Mouse (Mus musculus): ENCODE measurements around the gene Men1. TPM values are rescaled to one million over a fixed set of nuclear protein-coding genes. Genes with fewer than 3 reads are reported as not detected.
"Not testable (repeated sequence)": the region's sequence is repeated elsewhere in the genome, so short reads cannot be mapped to it uniquely, and the experiment has no call there.

The Men1 gene
- polyA plus RNA-seq, 1 experiment from 2014 or later, result 103 TPM

GRCm38 (mm10) chr19:6306137-6306551 is 28.6 kb upstream of the Men1 start, which contains the start of gene Cdc42bpg:
TSS of gene Cdc42bpg (plus strand) at chr19:6306456.
- H3K36me3 ChIP-seq, result peaks cover 19% of the 10 kb centered on the region; the same call in 1 of the 2 replicates
- H3K9ac ChIP-seq (replicated peaks), result peak within 1 kb of the TSS; percentile 61
- 2% methylated on average over 37 of the region's 38 CpGs for WGBS
- H3K9me3 ChIP-seq, result no peaks in the 10 kb centered on the region
- no peaks in the 10 kb centered on the region for H3K27me3 ChIP-seq
- peaks cover 19% of the 10 kb centered on the region for H3K4me1 ChIP-seq (replicated peaks)
- peak within 1 kb of the TSS; percentile 76 for H3K4me3 ChIP-seq (replicated peaks)
- ATAC-seq (ENCODE audit: insufficient number of reproducible peaks, insufficient read depth, low FRiP score, low TSS enrichment, low read depth), result peak; percentile 73
- H3K4me2 ChIP-seq, result peak within 1 kb of the TSS; percentile 79
- peak within 1 kb of the TSS; percentile 75; the same call in 1 of the 2 replicates for H3K27ac ChIP-seq

GRCm38 (mm10) chr19:6306586-6306985 is 28.2 kb upstream of the Men1 start:
- peak; percentile 49 for ATAC-seq (ENCODE audit: insufficient number of reproducible peaks, insufficient read depth, low FRiP score, low TSS enrichment, low read depth)
- H3K27ac ChIP-seq, result peak overlapping the region; percentile 53; the same call in 1 of the 2 replicates
- peaks cover 19% of the 10 kb centered on the region; the same call in 1 of the 2 replicates for H3K36me3 ChIP-seq
- H3K9me3 ChIP-seq, result no peaks in the 10 kb centered on the region
- H3K4me1 ChIP-seq (replicated peaks), result peaks cover 19% of the 10 kb centered on the region
- peak overlapping the region; percentile 76 for H3K4me3 ChIP-seq (replicated peaks)
- peak overlapping the region; percentile 79 for H3K4me2 ChIP-seq
- whole genome bisulfite sequencing, result 2% methylated on average over 33 of the region's 34 CpGs
- H3K9ac ChIP-seq (replicated peaks), result peak overlapping the region; percentile 61
- H3K27me3 ChIP-seq, result no peaks in the 10 kb centered on the region

GRCm38 (mm10) chr19:6307733-6308531 is 26.8 kb upstream of the Men1 start:
- Histone ChIP-seq H3K27me3 (no peaks in the 10 kb centered on the region), H3K9me3 (no peaks in the 10 kb centered on the region), H3K4me1 (replicated peaks) (peaks cover 10% of the 10 kb centered on the region), H3K4me3 (replicated peaks) (no peak overlapping the region; the same call in 1 of the 2 replicates), H3K9ac (replicated peaks) (peak overlapping the region; percentile 8; the same call in 1 of the 2 replicates), H3K36me3 (peaks cover 24% of the 10 kb centered on the region), H3K27ac (no peak overlapping the region), H3K4me2 (peak overlapping the region; percentile 79)
- 76% methylated on average over 9 of the region's 9 CpGs for WGBS
- no peak for ATAC-seq (ENCODE audit: insufficient number of reproducible peaks, insufficient read depth, low FRiP score, low TSS enrichment, low read depth)

GRCm38 (mm10) chr19:6310181-6310580 is 24.6 kb upstream of the Men1 start:
- ATAC-seq (ENCODE audit: insufficient number of reproducible peaks, insufficient read depth, low FRiP score, low TSS enrichment, low read depth), result no peak
- Histone ChIP-seq H3K4me2 (no peak overlapping the region), H3K4me3 (replicated peaks) (no peak overlapping the region), H3K9me3 (no peaks in the 10 kb centered on the region), H3K36me3 (peaks cover 46% of the 10 kb centered on the region), H3K9ac (replicated peaks) (no peak overlapping the region), H3K27ac (no peak overlapping the region), H3K27me3 (no peaks in the 10 kb centered on the region), H3K4me1 (replicated peaks) (peaks cover 5% of the 10 kb centered on the region; the same call in 1 of the 2 replicates)
- 86% methylated on average over 5 of the region's 5 CpGs for WGBS

GRCm38 (mm10) chr19:6311783-6312182 is 23.0 kb upstream of the Men1 start:
- H3K36me3 ChIP-seq, result peaks cover 62% of the 10 kb centered on the region
- 87% methylated on average over 3 of the region's 3 CpGs for WGBS
- ATAC-seq (ENCODE audit: insufficient number of reproducible peaks, insufficient read depth, low FRiP score, low TSS enrichment, low read depth), result not testable (repeated sequence)

GRCm38 (mm10) chr19:6313796-6314195 is 21.0 kb upstream of the Men1 start:
- Histone ChIP-seq H3K36me3 (peaks cover 82% of the 10 kb centered on the region), H3K27ac (no peak overlapping the region), H3K9ac (replicated peaks) (peak overlapping the region; percentile 23; the same call in 1 of the 2 replicates), H3K27me3 (no peaks in the 10 kb centered on the region), H3K4me3 (replicated peaks) (no peak overlapping the region), H3K4me1 (replicated peaks) (no peaks in the 10 kb centered on the region), H3K4me2 (no peak overlapping the region), H3K9me3 (no peaks in the 10 kb centered on the region)
- no peak for ATAC-seq (ENCODE audit: insufficient number of reproducible peaks, insufficient read depth, low FRiP score, low TSS enrichment, low read depth)
- 91% methylated on average over 8 of the region's 8 CpGs for WGBS

More at GRCm38 (mm10) chr19:6311783-6312182, 23.0 kb upstream of the Men1 start:
- not testable (repeated sequence) for H3K4me1 ChIP-seq (replicated peaks); H3K4me3 ChIP-seq (replicated peaks); H3K27ac ChIP-seq; H3K9ac ChIP-seq (replicated peaks); H3K4me2 ChIP-seq; H3K27me3 ChIP-seq; H3K9me3 ChIP-seq

- Histone ChIP-seq H3K4me3 (replicated peaks) (no peak overlapping the region), H3K27ac (no peak overlapping the region)
- WGBS, result 79% methylated on average over 8 of the region's 8 CpGs
These were observed 20.3 kb upstream of the Men1 start for GRCm38 (mm10) chr19:6314513-6314912.

GRCm38 (mm10) chr19:6315573-6315972 is 19.2 kb upstream of the Men1 start:
- Histone ChIP-seq H3K9me3 (no peaks in the 10 kb centered on the region), H3K4me1 (replicated peaks) (no peaks in the 10 kb centered on the region), H3K27me3 (no peaks in the 10 kb centered on the region), H3K9ac (replicated peaks) (no peak overlapping the region), H3K27ac (no peak overlapping the region), H3K4me2 (no peak overlapping the region), H3K36me3 (peaks cover 94% of the 10 kb centered on the region), H3K4me3 (replicated peaks) (no peak overlapping the region)
- ATAC-seq (ENCODE audit: insufficient number of reproducible peaks, insufficient read depth, low FRiP score, low TSS enrichment, low read depth), result no peak
- 78% methylated on average over 14 of the region's 14 CpGs for WGBS

More at GRCm38 (mm10) chr19:6314513-6314912, 20.3 kb upstream of the Men1 start:
- Histone ChIP-seq H3K4me1 (replicated peaks) (no peaks in the 10 kb centered on the region), H3K27me3 (no peaks in the 10 kb centered on the region), H3K36me3 (peaks cover 90% of the 10 kb centered on the region), H3K9ac (replicated peaks) (0 out of 2 replicates have a peak overlapping the region, but pooled peaks have one; percentile 31), H3K4me2 (no peak overlapping the region), H3K9me3 (no peaks in the 10 kb centered on the region)
- no peak for ATAC-seq (ENCODE audit: insufficient number of reproducible peaks, insufficient read depth, low FRiP score, low TSS enrichment, low read depth)

- no peak overlapping the region for H3K4me3 ChIP-seq (replicated peaks)
- no peaks in the 10 kb centered on the region for H3K27me3 ChIP-seq
- ATAC-seq (ENCODE audit: insufficient number of reproducible peaks, insufficient read depth, low FRiP score, low TSS enrichment, low read depth), result no peak
- no peak overlapping the region for H3K4me2 ChIP-seq
- H3K4me1 ChIP-seq (replicated peaks), result no peaks in the 10 kb centered on the region
- H3K9me3 ChIP-seq, result no peaks in the 10 kb centered on the region
- H3K9ac ChIP-seq (replicated peaks), result no peak overlapping the region
- WGBS, result 94% methylated on average over 12 of the region's 12 CpGs
- H3K27ac ChIP-seq, result no peak overlapping the region
- H3K36me3 ChIP-seq, result peaks cover 100% of the 10 kb centered on the region
These were observed 16.6 kb upstream of the Men1 start for GRCm38 (mm10) chr19:6318145-6318544.

GRCm38 (mm10) chr19:6321358-6321757 is 13.4 kb upstream of the Men1 start:
- H3K27ac ChIP-seq, result no peak overlapping the region
- no peak overlapping the region for H3K4me2 ChIP-seq
- no peak overlapping the region for H3K9ac ChIP-seq (replicated peaks)
- WGBS, result 84% methylated on average over 8 of the region's 8 CpGs
- H3K4me3 ChIP-seq (replicated peaks), result no peak overlapping the region
- no peaks in the 10 kb centered on the region for H3K27me3 ChIP-seq
- no peaks in the 10 kb centered on the region for H3K4me1 ChIP-seq (replicated peaks)
- no peaks in the 10 kb centered on the region for H3K9me3 ChIP-seq
- H3K36me3 ChIP-seq, result peaks cover 75% of the 10 kb centered on the region
- ATAC-seq (ENCODE audit: insufficient number of reproducible peaks, insufficient read depth, low FRiP score, low TSS enrichment, low read depth), result no peak

GRCm38 (mm10) chr19:6321786-6322621 is 12.8 kb upstream of the Men1 start:
- no peak for ATAC-seq (ENCODE audit: insufficient number of reproducible peaks, insufficient read depth, low FRiP score, low TSS enrichment, low read depth)
- Histone ChIP-seq H3K4me3 (replicated peaks) (no peak overlapping the region), H3K27ac (no peak overlapping the region), H3K9ac (replicated peaks) (0 out of 2 replicates have a peak overlapping the region, but pooled peaks have one; percentile 8), H3K9me3 (no peaks in the 10 kb centered on the region), H3K4me2 (no peak overlapping the region), H3K36me3 (peaks cover 69% of the 10 kb centered on the region), H3K4me1 (replicated peaks) (no peaks in the 10 kb centered on the region), H3K27me3 (no peaks in the 10 kb centered on the region)
- 79% methylated on average over 33 of the region's 33 CpGs for WGBS
